Mouse (Mus musculus) bone marrow, adult 2 months (tissue): ENCODE results near the gene Smg9.

Source experiments
- CTCF ChIP-seq: fragments of 200-500 bp; IDR thresholded peaks from 2 replicates; pipeline ENCODE4 v1.5.1; 2011; ENCODE audit warnings: low read length, control low read depth; ENCODE audit not compliant: control insufficient read depth, insufficient read depth
- POLR2A ChIP-seq: fragments of 200-500 bp; IDR thresholded peaks from 2 replicates; pipeline ENCODE4 v1.6.1; 2011; ENCODE audit warnings: low read depth, mild to moderate bottlenecking, control low read depth, low read length, borderline replicate concordance; ENCODE audit not compliant: control insufficient read depth

GRCm38 (mm10) chr7:24466835-24467234 lies 67.4 kb downstream of the Smg9 start:
- no peak for TF ChIP-seq CTCF
- no peak for TF ChIP-seq POLR2A
